Mouse (Mus musculus) small intestine, adult 2 months (tissue): ENCODE data around the gene Atg9a.

Experiments used
- CTCF ChIP-seq: fragments of 200-500 bp; IDR thresholded peaks from 2 replicates; pipeline ENCODE4 v1.5.1; 2012; ENCODE audit warnings: low read depth, mild to moderate bottlenecking, control low read depth, inconsistent platforms, low read length, moderate library complexity, mixed read lengths; ENCODE audit not compliant: insufficient replicate concordance, insufficient read length; ENCODE audit errors: extremely low read depth
- POLR2A ChIP-seq: fragments of 200-500 bp; IDR thresholded peaks from 2 replicates; pipeline ENCODE4 v1.6.1; 2012; ENCODE audit warnings: low read depth, mild to moderate bottlenecking, control low read depth, inconsistent platforms, low read length, moderate library complexity

DNA sequence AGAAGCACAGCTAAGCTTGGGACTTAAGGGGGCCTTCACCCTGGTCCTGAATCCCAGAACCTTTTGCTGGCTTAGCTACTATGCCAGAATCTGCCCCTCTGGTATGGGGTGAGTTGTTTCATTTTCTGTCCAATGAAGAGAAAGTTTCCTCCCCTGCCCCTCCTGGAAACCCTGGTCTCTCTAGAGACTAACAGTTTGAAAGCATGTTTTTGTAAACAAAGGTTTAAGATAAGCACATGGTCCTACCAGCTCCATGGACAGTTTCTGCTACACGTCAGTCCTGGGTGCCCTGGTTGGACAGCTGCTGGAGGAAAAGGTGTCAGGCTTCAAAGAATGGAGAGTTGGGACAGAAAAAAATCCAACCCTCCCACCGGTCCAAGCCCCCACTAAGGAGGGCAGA lies 1.4 kb downstream of the Atg9a start:
- TF ChIP-seq CTCF (no peak), POLR2A (no peak)
